Mouse (Mus musculus) brain, embryonic 14.5 days (tissue): ENCODE data around the gene Csad. TPM values are rescaled to one million over a fixed set of nuclear protein-coding genes. Genes with fewer than 3 reads are reported as not detected.

Experiments
- DNase-seq: peaks from one replicate; pipeline ENCODE4 v3.0.0-alpha.2; 2011; ENCODE audit warnings: low read depth
- CTCF ChIP-seq: fragments of 200-500 bp; IDR thresholded peaks from 2 replicates; pipeline ENCODE4 v1.5.1; 2012; ENCODE audit warnings: inconsistent platforms, mild to moderate bottlenecking, moderate library complexity, borderline replicate concordance; ENCODE audit not compliant: insufficient read depth, insufficient read length; ENCODE audit errors: extremely low read depth
- POLR2A ChIP-seq: fragments of 200-500 bp; IDR thresholded peaks from 2 replicates; pipeline ENCODE4 v1.6.1; 2012; ENCODE audit warnings: mild to moderate bottlenecking, inconsistent platforms, borderline replicate concordance; ENCODE audit not compliant: poor library complexity, insufficient read depth, insufficient read length, severe bottlenecking; ENCODE audit errors: extremely low read depth
- polyA plus RNA-seq: library from polyadenylated mRNA; depleted of rRNA; stranded (reverse); fragments of >200 nt; gene quantifications from 2 replicates; pipeline ENCODE4 v1.2.3, GENCODE M21; 2012

Gene Csad
- polyA plus RNA-seq, 1 experiment: 45.4 TPM

GRCm38 (mm10) chr15:102244306-102245191 lies 40.0 kb upstream of the Csad start:
- DNase-seq: no peak
- no peak for TF ChIP-seq CTCF
- no peak for TF ChIP-seq POLR2A

DNA sequence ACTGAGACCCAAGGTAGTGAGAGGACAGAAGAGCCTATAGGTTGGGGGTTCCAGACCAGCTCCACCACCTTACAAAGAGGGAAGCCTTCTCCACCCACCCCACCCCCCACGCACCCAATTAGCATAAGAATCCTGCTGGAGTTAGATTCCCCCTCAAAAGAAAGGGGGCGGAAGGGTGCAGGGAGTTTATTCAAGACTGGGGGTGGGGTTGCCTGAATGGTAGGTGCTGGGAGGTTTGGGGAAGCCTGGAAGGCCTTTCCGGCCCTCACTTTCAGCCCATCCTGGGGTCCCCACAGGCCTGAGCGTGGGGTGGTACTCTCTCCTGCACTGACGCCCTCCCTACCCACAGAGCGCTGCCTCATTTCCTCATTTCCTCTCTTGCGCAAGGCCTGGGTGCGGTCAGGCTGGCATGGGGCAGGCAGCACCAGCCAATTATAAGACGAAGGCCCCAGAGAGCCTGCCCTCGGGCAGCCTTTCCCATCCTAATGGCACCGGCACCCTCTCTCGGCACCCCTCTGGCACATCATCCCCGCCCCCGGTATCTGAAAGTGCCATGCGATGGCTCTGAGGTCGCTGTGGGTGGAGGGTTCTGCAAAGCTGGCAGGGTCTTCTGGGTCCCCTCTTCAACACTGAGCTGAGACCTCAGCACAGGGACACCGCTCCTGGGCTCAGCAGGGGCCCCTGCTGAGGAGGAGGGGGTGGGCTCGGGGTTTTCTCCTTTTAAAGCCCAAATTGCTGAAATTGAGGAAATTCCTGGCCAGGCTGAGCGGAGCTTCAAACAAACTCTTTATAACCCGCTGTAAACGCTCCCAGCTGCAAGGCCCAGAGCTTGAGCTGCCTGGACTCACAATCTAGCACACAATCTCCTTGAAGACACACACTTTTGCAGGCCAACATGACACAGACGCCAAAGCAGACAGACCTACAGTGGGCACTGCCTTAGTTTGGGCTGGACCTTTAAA lies 39.0 kb upstream of the Csad start:
- TF ChIP-seq POLR2A: no peak
- no peak for TF ChIP-seq CTCF
- no peak for DNase-seq

DNA sequence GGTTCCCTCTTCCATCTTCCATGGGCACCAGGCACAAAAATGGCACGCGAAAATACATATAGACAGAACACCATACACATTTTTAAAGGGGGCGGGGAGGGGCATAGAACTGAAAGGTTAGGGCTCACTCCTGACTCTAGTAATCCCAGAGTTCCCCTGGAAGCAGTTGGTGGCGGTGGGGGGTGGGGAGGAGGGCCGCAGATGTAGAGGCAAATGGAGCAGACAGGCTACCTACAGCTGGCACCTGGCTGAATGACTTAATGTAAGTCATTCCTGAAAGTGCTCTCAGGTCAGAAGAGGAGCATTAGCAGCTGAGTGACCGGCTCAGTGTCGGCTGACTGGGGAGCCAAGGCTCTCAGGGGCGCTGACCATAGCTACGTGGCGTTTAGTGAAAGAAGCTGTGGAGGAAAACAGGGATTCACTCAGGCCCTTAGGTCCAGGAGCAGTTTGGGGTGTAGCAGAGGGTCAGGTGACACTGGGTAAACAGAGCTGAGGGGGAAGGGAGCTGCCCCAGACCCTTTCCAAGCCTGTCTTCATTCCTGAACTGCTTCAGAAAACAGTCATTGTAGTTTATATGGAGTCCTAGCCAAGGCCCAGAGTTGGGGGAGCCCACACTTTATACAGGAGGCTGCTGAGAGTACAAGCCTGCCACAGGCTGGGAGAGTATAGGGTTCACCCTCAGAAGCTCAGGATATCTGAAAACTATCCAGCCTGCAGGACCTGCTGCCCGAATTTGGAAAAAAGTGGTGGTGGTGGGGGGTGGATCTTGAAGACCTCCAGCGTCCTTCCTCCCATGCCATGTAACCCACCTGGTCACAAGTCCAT lies 38.1 kb upstream of the Csad start:
- no peak for DNase-seq
- TF ChIP-seq CTCF (no peak), POLR2A (no peak)

DNA sequence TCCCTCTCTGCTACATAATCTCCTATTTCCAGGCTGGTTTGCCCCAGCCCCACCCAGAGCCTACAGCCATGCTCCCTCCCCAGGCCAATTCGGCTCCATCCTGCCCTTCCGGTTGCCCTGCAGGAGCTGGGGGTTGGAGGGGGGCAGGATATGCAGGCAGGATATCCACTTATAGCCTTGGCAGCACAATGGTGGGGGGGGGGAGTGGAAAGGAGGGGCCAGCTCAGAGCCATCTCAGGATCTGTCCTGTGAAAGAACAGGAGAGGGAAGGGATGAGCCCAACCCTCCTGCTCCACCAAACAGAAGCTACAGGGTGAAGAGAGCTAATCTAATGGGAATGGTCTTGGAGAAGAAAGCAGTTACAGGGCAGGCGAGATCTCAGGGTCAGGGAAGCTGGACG lies 36.1 kb upstream of the Csad start:
- no peak for DNase-seq

DNA sequence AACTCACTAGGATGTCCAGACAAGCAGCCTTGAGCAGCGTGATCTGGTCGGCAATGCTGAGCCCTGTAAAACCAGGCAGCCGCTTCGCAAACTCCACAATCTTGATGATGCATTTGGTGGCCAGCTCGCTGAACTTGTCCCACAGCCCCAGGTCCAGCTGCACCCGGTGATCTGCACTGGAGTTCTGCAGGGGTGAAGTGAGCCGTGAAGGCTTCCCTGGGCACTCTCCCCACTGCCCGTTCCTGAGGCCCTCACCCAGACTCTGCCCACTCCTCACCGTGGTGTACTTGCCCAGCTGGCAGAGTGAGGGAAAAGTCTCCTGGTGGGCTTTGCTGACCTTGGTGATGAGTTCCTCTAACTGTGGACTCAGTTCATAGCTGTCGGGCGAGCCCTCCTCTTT lies 35.3 kb upstream of the Csad start:
- no peak for TF ChIP-seq CTCF
- no peak for TF ChIP-seq POLR2A
- DNase-seq: no peak

More for the DNA sequence above, 36.1 kb upstream of the Csad start:
- TF ChIP-seq CTCF (no peak), POLR2A (no peak)

GRCm38 (mm10) chr15:102239260-102239590 lies 34.7 kb upstream of the Csad start:
- TF ChIP-seq CTCF (peak; percentile 89), POLR2A (no peak)
- DNase-seq: peak; percentile 83

- no peak for DNase-seq
- TF ChIP-seq CTCF (no peak), POLR2A (no peak)
These were observed 34.2 kb upstream of the Csad start for GRCm38 (mm10) chr15:102238543-102239259.

- TF ChIP-seq POLR2A: no peak
- TF ChIP-seq CTCF: no peak
- no peak for DNase-seq
These were observed 31.0 kb upstream of the Csad start for GRCm38 (mm10) chr15:102235371-102236027.

DNA sequence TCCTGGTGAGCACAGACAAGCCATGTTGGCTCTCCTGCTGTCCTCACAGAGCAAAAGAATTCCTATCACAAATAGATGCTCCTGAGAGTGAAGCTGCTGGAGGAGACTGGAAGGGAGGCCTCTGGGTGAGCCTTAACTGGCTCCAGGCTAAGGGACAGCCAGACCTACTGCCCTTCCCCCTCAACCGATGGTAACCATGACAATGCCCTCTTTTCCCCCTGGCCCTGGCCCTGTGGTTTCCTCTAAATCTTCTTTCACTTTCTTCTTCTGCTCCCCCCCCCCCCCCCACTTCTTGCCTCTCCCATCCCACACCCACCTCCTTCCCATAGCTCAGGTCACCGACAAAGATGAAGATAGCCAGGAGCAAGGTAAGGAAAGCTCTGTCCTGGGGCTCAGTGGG lies 29.4 kb upstream of the Csad start:
- TF ChIP-seq POLR2A: no peak
- TF ChIP-seq CTCF: no peak

DNA sequence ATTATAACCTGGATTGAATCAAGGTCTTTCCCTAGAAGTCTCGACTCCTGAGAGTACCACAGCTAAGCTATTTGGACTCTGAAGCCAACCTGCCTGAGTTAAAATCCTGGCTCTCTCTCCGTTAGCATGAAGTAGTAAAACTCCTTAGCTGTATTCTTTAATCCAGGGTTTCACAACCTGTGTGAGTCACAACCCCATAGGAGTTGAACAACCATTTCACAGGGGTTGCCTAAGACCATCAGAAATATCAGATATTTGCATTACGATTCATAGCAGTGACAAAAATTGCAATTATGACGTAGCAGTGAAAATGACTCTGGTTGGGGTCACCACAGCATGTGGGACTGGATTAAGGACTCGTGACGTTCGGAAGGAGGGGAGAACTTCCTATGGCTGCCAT lies 28.2 kb upstream of the Csad start:
- DNase-seq: no peak
- TF ChIP-seq CTCF: no peak
- no peak for TF ChIP-seq POLR2A

More for the DNA sequence above, 29.4 kb upstream of the Csad start:
- no peak for DNase-seq

DNA sequence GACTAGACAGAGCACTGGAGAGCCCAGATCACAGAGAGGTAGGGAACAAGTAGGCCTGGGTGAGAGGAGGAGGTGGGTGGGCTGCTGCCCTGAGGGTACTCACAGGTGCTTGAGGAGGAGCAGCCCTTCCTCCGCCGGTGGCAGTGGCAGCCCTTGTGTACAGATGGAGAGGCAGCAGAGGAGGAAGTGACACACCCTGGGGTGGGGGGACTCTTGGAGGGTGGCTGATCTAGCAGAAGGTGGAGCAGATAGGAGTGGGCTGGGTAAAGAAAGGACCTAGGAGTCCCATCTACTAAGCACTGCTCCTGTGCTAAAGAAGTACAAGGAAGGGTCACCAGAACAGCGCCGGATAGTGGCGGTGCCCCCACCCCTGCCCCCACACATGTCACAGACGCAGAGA lies 27.2 kb upstream of the Csad start, which contains the start of gene Itgb7:
Gene Itgb7, minus strand, starts transcription at position 197 of the 400 bp plus-strand sequence.
- DNase-seq: no peak
- TF ChIP-seq CTCF (no peak), POLR2A (no peak)
